Mouse (Mus musculus): ENCODE measurements at regions not wholly inside any gene's neighbourhood (a gene's known extent, or its start where the extent isn't known, plus 50 kb on each side); places are given as distances from the start of the nearest gene placed in this dataset.

DNA sequence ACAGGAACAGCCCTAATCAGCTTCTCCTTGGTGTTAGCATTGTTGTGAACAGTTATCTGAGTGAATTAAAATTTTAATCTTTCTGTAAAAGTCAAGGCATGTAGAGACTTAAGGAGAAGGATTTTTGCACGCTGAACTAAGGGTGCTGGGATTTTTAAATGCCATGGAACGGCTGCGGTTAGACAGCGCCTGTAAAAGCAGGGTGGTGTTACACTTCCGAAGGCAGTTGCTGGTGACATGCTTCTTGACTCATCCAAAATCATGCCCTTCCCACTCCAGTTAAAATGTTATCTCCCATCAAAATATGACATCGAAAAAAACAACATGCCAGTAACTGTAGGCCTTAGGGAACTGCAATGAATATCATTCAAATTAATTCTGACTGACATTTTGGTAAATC lies 193.8 kb upstream of the Prkd1 start:
- H3K4me2 ChIP-seq = no peak overlapping the region
- no peaks in the 10 kb centered on the region for H3K9me3 ChIP-seq (replicated peaks; ENCODE audit: control insufficient read depth, low read length)
- WGBS (ENCODE audit: insufficient replicate concordance) = 82% methylated on average over 6 of the region's 6 CpGs
- H3K36me3 ChIP-seq (ENCODE audit: control insufficient read depth, insufficient read depth, low read length) = no peaks in the 10 kb centered on the region
- H3K4me3 ChIP-seq (ENCODE audit: low read depth, low read length) = no peak overlapping the region
- no peaks in the 10 kb centered on the region for H3K4me1 ChIP-seq (ENCODE audit: control insufficient read depth, insufficient read depth, low read length)
- H3K27me3 ChIP-seq (ENCODE audit: control insufficient read depth, insufficient read depth, low read length) = no peaks in the 10 kb centered on the region
- H3K27ac ChIP-seq (ENCODE audit: low read depth, low read length) = no peak overlapping the region
- no peak overlapping the region for H3K9ac ChIP-seq (ENCODE audit: low read depth, low read length)
- ATAC-seq (replicated peaks; ENCODE audit: insufficient number of reproducible peaks, low FRiP score, low TSS enrichment) = no peak

DNA sequence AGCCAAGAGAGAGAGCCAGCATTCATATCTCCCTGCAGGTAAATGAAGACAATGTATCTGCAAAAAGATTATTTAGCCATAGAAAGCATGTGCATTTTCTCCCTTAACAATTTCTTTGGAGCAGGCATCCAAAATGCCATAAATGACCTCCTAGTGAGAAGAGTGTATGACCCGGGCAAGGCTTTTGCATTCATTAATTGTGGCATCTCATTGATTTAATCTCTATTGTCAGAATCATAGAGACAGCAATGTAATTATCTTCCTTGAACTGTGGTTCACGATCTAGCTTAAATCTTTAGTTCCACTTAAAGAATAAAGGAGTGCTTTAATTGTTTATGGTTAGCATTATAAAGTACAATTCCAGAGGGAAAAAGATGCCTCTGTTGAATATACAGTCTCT lies 190.5 kb upstream of the Prkd1 start:
- H3K4me3 ChIP-seq (ENCODE audit: low read depth, low read length) = no peak overlapping the region
- H3K4me1 ChIP-seq (ENCODE audit: control insufficient read depth, insufficient read depth, low read length) = no peaks in the 10 kb centered on the region
- H3K9ac ChIP-seq (ENCODE audit: low read depth, low read length) = no peak overlapping the region
- H3K4me2 ChIP-seq = no peak overlapping the region
- H3K36me3 ChIP-seq (ENCODE audit: control insufficient read depth, insufficient read depth, low read length) = no peaks in the 10 kb centered on the region
- 66% methylated on average over 2 of the region's 2 CpGs for WGBS (ENCODE audit: insufficient replicate concordance)
- H3K27ac ChIP-seq (ENCODE audit: low read depth, low read length) = no peak overlapping the region
- ATAC-seq (replicated peaks; ENCODE audit: insufficient number of reproducible peaks, low FRiP score, low TSS enrichment) = no peak
- H3K27me3 ChIP-seq (ENCODE audit: control insufficient read depth, insufficient read depth, low read length) = no peaks in the 10 kb centered on the region
- H3K9me3 ChIP-seq (replicated peaks; ENCODE audit: control insufficient read depth, low read length) = no peaks in the 10 kb centered on the region

DNA sequence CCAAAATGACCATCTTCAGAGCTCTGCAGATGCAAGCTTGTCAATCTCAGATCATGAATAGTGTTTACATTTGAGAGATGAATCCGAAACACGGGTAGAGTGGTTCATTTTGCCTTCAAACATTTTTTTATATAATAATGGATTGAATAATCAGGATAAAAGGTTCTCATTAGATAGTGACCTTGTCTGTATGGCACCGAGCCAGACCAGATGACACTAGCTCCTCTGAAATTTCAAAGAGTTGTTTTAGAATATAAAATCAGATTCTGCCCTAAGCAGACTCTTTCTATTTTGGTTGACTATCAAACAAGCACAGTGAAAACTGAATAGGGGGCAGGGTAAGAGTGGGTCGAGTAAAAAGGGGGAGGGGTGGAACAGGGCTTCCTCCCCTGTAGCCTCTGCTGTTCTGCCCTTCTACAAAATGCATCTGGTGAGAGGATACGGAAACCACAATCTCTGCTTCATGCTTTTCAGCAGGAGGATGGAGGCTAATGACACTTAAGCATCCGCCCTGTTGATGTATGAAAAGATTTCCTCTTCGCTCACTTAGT lies 159.9 kb upstream of the Prkd1 start:
- no peak overlapping the region for H3K4me3 ChIP-seq (ENCODE audit: low read depth, low read length)
- H3K27me3 ChIP-seq (ENCODE audit: control insufficient read depth, insufficient read depth, low read length) = no peaks in the 10 kb centered on the region
- no peaks in the 10 kb centered on the region for H3K36me3 ChIP-seq (ENCODE audit: control insufficient read depth, insufficient read depth, low read length)
- no peaks in the 10 kb centered on the region for H3K9me3 ChIP-seq (replicated peaks; ENCODE audit: control insufficient read depth, low read length)
- H3K27ac ChIP-seq (ENCODE audit: low read depth, low read length) = no peak overlapping the region
- WGBS (ENCODE audit: insufficient replicate concordance) = 63% methylated on average over 7 of the region's 7 CpGs
- H3K4me1 ChIP-seq (ENCODE audit: control insufficient read depth, insufficient read depth, low read length) = no peaks in the 10 kb centered on the region
- H3K9ac ChIP-seq (ENCODE audit: low read depth, low read length) = no peak overlapping the region
- ATAC-seq (replicated peaks; ENCODE audit: insufficient number of reproducible peaks, low FRiP score, low TSS enrichment) = no peak
- H3K4me2 ChIP-seq = no peak overlapping the region

- Histone ChIP-seq H3K4me2 (no peak overlapping the region), H3K36me3 (ENCODE audit: control insufficient read depth, insufficient read depth, low read length) (no peaks in the 10 kb centered on the region), H3K9ac (ENCODE audit: low read depth, low read length) (no peak overlapping the region), H3K27me3 (ENCODE audit: control insufficient read depth, insufficient read depth, low read length) (no peaks in the 10 kb centered on the region), H3K4me1 (ENCODE audit: control insufficient read depth, insufficient read depth, low read length) (no peaks in the 10 kb centered on the region), H3K4me3 (ENCODE audit: low read depth, low read length) (no peak overlapping the region), H3K27ac (ENCODE audit: low read depth, low read length) (no peak overlapping the region), H3K9me3 (replicated peaks; ENCODE audit: control insufficient read depth, low read length) (no peaks in the 10 kb centered on the region)
- no peak for ATAC-seq (replicated peaks; ENCODE audit: insufficient number of reproducible peaks, low FRiP score, low TSS enrichment)
- 58% methylated on average over 3 of the region's 3 CpGs for WGBS (ENCODE audit: insufficient replicate concordance)
Observed at GRCm38 (mm10) chr12:50804391-50804790, 155.5 kb upstream of the Prkd1 start.

- Histone ChIP-seq H3K27ac (ENCODE audit: low read depth, low read length) (no peak overlapping the region), H3K9ac (ENCODE audit: low read depth, low read length) (no peak overlapping the region), H3K4me3 (ENCODE audit: low read depth, low read length) (no peak overlapping the region), H3K4me2 (no peak overlapping the region), H3K27me3 (ENCODE audit: control insufficient read depth, insufficient read depth, low read length) (no peaks in the 10 kb centered on the region), H3K4me1 (ENCODE audit: control insufficient read depth, insufficient read depth, low read length) (no peaks in the 10 kb centered on the region), H3K36me3 (ENCODE audit: control insufficient read depth, insufficient read depth, low read length) (no peaks in the 10 kb centered on the region), H3K9me3 (replicated peaks; ENCODE audit: control insufficient read depth, low read length) (no peaks in the 10 kb centered on the region)
- no peak for ATAC-seq (replicated peaks; ENCODE audit: insufficient number of reproducible peaks, low FRiP score, low TSS enrichment)
- WGBS (ENCODE audit: insufficient replicate concordance) = 72% methylated on average over 8 of the region's 8 CpGs
Observed at GRCm38 (mm10) chr12:50765156-50765940, 116.5 kb upstream of the Prkd1 start.

GRCm38 (mm10) chr12:50764457-50764856 lies 115.6 kb upstream of the Prkd1 start:
- WGBS (ENCODE audit: insufficient replicate concordance) = 53% methylated on average over 2 of the region's 2 CpGs
- no peaks in the 10 kb centered on the region for H3K4me1 ChIP-seq (ENCODE audit: control insufficient read depth, insufficient read depth, low read length)
- no peaks in the 10 kb centered on the region for H3K27me3 ChIP-seq (ENCODE audit: control insufficient read depth, insufficient read depth, low read length)
- no peak overlapping the region for H3K9ac ChIP-seq (ENCODE audit: low read depth, low read length)
- no peak overlapping the region for H3K4me3 ChIP-seq (ENCODE audit: low read depth, low read length)
- ATAC-seq (replicated peaks; ENCODE audit: insufficient number of reproducible peaks, low FRiP score, low TSS enrichment) = no peak
- H3K27ac ChIP-seq (ENCODE audit: low read depth, low read length) = no peak overlapping the region
- H3K36me3 ChIP-seq (ENCODE audit: control insufficient read depth, insufficient read depth, low read length) = no peaks in the 10 kb centered on the region
- H3K9me3 ChIP-seq (replicated peaks; ENCODE audit: control insufficient read depth, low read length) = no peaks in the 10 kb centered on the region
- H3K4me2 ChIP-seq = no peak overlapping the region

- Histone ChIP-seq H3K4me2 (no peak overlapping the region), H3K27ac (ENCODE audit: low read depth, low read length) (no peak overlapping the region), H3K36me3 (ENCODE audit: control insufficient read depth, insufficient read depth, low read length) (no peaks in the 10 kb centered on the region), H3K4me1 (ENCODE audit: control insufficient read depth, insufficient read depth, low read length) (no peaks in the 10 kb centered on the region), H3K9me3 (replicated peaks; ENCODE audit: control insufficient read depth, low read length) (no peaks in the 10 kb centered on the region), H3K9ac (ENCODE audit: low read depth, low read length) (no peak overlapping the region), H3K4me3 (ENCODE audit: low read depth, low read length) (no peak overlapping the region), H3K27me3 (ENCODE audit: control insufficient read depth, insufficient read depth, low read length) (no peaks in the 10 kb centered on the region)
- 77% methylated on average over 9 of the region's 9 CpGs for WGBS (ENCODE audit: insufficient replicate concordance)
- ATAC-seq (replicated peaks; ENCODE audit: insufficient number of reproducible peaks, low FRiP score, low TSS enrichment) = no peak
Observed at GRCm38 (mm10) chr12:50734135-50734534, 85.2 kb upstream of the Prkd1 start.

GRCm38 (mm10) chr12:50712615-50713014 lies 63.7 kb upstream of the Prkd1 start:
- no peak overlapping the region for H3K9ac ChIP-seq (ENCODE audit: low read depth, low read length)
- no peak overlapping the region for H3K4me2 ChIP-seq
- WGBS (ENCODE audit: insufficient replicate concordance) = 79% methylated on average over 5 of the region's 5 CpGs

More at GRCm38 (mm10) chr12:50712615-50713014, 63.7 kb upstream of the Prkd1 start:
- ATAC-seq (replicated peaks; ENCODE audit: insufficient number of reproducible peaks, low FRiP score, low TSS enrichment) = no peak
- Histone ChIP-seq H3K27me3 (ENCODE audit: control insufficient read depth, insufficient read depth, low read length) (no peaks in the 10 kb centered on the region), H3K36me3 (ENCODE audit: control insufficient read depth, insufficient read depth, low read length) (no peaks in the 10 kb centered on the region), H3K4me3 (ENCODE audit: low read depth, low read length) (no peak overlapping the region), H3K27ac (ENCODE audit: low read depth, low read length) (no peak overlapping the region), H3K4me1 (ENCODE audit: control insufficient read depth, insufficient read depth, low read length) (no peaks in the 10 kb centered on the region), H3K9me3 (replicated peaks; ENCODE audit: control insufficient read depth, low read length) (no peaks in the 10 kb centered on the region)

Measured in heart, embryonic 11.5 days (tissue).